Mouse (Mus musculus) liver, postnatal 0 days (tissue): ENCODE measurements around the gene Tnpo3.

ENCODE experiments used
- CTCF ChIP-seq: sonication (generic); IDR thresholded peaks from 2 replicates; pipeline ENCODE4 v1.5.1; 2016; ENCODE audit warnings: antibody characterized with exemption, low read depth
- EP300 ChIP-seq: IDR thresholded peaks from 2 replicates; pipeline ENCODE4 v1.6.1; 2016; ENCODE audit warnings: antibody characterized with exemption, low read depth, mild to moderate bottlenecking

DNA sequence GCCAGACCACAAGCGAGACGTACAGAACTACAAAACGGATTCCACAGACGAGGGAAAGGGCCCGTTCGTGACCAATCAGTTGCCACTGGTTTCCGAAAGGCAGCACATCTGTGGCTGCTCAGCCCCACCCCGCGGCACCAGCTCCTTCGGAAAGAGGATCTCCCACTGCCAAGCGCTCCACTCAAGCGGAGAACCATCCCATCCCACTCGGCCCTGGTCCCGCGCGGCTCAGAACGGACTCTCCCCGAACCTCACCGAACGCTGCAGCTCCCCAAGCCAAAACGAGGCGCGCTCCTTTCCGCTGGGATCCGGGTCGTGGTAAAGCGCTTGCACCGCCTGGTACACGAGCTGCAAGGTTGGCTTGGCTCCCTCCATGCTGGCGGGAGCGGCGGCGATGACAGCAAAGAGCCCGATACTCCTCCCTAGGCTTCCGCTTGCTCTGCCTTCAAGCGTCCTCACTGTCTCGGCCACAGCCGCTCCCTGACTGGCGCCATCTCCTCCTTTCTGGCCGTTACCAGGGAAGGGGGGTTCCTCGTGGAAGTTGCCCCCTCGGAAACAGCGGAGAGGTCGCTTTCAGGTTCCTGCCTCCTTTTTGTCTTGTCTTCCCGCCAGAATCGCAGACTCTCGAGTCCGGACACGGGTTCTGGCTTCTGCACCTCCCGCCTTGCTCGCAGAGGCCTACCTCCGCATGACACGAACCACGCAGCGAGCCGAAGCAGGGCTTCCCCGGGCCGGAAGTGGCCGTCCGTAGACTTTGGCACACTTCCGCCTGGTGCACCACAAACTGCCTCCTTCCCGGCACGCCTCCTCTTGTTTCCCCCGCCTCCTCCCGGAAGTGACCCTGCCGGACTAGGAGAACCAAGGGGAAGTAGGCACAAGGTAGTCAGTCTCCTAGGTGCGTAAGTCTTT lies at the start of gene Tnpo3:
- TF ChIP-seq CTCF: no peak
- TF ChIP-seq EP300: peak; percentile 57; the same call in 1 of the 2 replicates
